Mouse (Mus musculus): Measurements from ENCODE around the gene Ube2n.

DNA sequence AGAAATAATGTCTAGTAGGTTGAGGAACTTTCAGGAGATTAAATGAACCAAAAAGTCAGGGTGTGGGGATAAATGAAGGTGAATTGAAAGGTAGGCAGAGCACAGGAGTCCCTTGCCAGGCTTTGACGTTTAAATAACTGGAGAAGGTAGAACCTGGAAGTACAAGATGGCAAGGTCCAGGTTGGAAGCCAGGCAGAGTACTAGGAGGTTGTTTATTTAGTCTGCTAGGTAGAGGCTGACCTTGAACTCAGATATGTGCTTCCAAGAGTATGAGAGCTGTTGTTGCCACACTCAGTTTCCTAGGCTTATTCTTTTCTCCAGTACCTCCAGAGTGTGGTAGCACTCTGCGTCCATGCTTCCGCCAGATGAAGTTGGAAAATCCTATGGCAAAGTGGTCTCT lies 24.9 kb downstream of the Ube2n start:
- TF ChIP-seq CTCF (conservative IDR thresholded peaks at IDR 0.05; ENCODE audit: low read length) (no peak), POU5F1 (IDR thresholded peaks at IDR 0.05; ENCODE audit: borderline replicate concordance, low read length) (no peak)

All from E14TG2a.4 (cell line).